Mouse (Mus musculus) neural tube, embryonic 10.5 days (tissue): ENCODE data around the gene Tmem237.
A peak's percentile ranks its signal among the peaks of the same experiment; 100 is the strongest.

ENCODE experiments used
- DNase-seq: peaks from one replicate; pipeline ENCODE4 v3.0.0-alpha.2; 2017; ENCODE audit warnings: low spot score; ENCODE audit errors: extremely low spot score

The Tmem237 gene

DNA sequence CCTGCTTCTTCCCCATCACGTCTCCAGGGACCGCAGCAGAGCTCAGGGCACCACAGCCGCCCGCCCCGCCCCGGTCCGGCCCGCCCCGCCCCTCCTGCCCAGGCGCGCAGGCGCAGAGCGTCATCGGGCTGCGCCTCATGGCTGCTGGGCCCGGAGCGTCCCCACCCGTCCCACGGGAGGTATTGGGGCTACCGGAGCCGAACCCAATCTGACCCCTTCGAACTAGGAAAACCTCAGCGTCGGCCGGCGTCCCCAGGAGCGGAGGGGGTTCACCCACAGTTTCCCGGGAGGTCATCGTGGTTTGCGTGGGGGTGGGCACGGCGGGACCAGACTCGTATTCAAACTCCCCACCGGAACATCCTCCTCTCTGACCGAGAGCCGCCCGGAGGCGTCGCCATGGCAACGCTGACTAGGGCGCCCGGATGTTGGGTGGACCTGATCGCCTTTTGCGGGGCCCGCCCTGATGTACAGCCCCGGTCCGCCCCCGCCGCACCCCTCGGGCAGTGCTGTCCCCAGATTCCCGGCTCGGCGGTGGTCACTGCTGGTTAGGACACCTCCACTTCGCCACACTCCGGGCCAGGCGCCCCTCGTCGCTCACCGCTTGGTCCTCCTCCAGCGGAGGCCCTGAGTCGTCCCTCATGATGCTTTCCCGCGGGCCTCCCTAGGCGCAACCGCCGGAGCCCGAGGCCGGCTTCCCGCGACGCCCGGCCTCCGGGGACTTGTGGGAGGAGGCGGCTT lies at the start of gene Tmem237:
Gene Tmem237, minus strand, starts transcription at position 689 of the 738 bp plus-strand sequence.
- peak; percentile 98 for DNase-seq

DNA sequence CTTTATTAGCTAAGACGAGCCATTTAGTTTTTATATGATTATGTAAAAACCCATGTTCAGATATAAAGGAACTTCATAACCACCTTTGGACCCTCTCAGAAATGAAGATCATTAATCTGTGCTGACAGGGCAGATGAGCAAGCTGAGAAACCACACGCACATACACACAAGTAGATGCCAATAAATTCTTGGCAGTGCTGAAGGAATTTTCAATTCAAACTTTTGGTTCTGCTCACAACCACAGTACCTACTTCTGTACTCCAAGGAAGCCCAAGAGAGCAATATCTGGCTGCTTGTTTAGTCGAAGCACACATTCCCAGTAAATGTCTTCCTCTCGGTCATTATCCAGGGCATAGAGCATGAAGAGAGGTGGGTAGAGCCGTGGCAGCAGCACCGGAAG lies 49.4 kb upstream of the Tmem237 start:
- DNase-seq, result no peak

DNA sequence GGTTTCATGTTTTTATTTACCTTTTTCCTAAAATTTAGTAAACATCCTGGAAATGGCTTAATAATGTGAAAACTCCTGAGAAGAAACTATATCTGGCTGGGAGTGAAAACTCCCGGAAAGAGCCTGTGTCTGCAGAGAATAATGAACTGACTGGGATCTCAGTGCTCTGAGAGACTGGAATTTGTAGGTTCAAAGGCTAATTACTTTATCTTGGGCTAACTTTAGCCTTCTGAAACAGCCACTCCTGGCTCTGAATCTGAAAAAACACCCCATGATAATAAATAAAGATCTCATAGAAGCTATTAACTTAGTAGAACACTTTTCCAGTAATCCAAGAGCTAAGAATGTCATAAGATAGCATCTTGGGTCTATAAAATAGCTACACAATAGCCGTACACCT lies 48.3 kb upstream of the Tmem237 start:
- DNase-seq, result no peak

DNA sequence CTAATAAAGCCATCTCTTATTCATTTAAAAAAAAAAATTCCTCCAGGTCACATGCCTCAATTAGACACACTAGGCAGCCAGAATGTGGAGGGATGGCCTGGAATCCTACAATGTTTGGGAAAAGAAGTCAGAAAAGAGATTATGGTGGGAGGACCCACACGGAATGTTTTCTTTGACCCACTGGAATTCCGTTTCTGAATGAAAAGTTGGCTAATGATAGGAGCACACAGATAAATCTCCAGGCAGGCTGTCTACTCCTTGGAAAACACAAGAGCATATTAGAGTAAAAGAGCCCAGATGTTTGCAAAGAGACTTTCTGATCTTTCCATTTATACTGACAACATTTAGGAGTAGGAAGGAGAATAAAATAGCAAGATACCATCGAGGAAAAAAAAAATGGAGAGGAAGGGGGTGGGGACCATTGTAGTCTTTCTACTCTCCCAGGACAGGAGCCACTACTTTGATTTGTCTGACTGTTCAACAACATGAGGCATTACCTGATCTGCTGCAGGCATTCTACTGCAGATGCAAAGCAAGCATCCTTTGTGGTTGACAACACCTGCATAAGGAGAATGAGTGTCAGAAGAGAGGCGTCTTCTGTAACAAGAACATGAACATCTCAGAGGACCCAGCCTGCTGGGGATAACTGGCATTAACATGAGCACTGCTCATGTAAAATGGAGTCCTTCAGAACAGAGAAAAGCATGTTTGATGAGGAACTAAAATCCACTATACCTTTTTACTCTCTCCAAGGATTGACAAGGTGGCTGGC lies 47.6 kb upstream of the Tmem237 start:
- DNase-seq, result no peak

DNA sequence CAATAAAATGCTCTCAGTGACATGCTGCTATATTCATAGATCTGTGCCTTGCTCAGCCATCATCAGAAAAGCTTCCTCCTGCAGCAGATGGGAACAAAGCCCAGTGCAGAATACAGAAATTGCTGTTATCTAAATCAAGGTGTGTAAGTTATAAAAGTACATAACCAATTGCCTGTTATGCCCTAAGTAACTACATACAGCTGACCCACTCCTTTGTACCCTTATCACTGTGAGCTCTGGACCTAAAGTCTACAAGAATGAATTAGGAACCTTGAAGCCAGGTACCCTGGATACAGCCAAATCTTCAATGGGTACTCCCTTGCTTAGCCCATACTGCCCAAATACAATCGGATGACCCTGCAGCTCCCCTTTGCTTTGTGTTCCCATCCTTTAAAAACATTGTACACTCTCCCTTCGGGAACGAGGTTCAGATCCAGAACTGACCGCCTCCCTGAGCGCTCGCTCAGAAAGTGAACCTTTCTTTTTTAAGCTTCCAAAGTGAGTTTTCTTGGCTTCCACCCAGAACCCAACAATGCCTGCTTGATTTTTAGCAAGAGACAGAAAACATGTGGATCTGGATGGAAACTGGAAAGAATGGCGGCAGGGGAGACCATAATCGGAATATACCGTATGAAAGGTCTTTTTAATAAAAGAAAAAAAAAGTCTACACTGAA lies 46.2 kb upstream of the Tmem237 start:
- DNase-seq, result no peak

DNA sequence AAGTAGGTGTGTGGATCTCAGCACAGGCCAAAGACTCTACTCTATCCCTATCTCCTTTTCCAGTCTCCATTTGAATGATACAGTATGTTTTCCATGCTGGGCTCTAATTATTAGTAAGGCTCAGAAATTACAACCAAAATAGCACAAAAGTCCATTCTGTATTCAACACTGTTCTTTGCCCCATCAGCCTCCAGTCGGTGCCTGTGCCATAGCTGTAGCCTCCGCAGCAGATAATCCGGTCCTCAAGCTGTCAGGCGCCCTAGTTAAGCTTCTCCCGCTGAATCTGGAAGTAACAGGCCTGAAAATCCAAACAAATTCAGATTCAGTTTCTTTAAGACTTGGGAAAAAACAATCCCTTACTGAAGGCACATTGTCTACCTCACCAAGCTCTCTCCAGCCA lies 43.7 kb upstream of the Tmem237 start:
- no peak for DNase-seq

DNA sequence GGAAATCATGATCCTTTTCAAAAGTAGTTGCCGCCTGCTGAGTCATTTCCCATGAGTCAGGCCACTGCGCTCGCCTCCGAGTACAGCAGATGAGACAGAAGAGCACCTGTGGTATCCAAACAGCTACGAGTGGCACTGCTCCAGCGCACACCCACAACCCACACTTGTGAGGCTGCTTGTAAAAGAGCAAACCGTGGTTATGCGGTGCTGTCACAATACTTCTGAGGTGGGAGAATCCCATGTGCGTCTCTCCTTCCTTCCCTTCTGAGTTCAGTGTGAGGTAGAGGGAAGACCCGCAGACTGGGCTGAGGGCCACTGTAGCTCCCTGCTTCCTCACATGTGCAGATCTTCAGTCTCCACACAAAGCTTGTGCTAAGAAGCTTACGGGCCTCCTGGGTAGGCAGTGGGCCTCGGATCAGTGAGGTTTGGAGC lies 42.8 kb upstream of the Tmem237 start, which contains the start of gene Mpp4:
Gene Mpp4, minus strand, starts transcription at position 360 of the 432 bp plus-strand sequence.
- DNase-seq, result no peak

DNA sequence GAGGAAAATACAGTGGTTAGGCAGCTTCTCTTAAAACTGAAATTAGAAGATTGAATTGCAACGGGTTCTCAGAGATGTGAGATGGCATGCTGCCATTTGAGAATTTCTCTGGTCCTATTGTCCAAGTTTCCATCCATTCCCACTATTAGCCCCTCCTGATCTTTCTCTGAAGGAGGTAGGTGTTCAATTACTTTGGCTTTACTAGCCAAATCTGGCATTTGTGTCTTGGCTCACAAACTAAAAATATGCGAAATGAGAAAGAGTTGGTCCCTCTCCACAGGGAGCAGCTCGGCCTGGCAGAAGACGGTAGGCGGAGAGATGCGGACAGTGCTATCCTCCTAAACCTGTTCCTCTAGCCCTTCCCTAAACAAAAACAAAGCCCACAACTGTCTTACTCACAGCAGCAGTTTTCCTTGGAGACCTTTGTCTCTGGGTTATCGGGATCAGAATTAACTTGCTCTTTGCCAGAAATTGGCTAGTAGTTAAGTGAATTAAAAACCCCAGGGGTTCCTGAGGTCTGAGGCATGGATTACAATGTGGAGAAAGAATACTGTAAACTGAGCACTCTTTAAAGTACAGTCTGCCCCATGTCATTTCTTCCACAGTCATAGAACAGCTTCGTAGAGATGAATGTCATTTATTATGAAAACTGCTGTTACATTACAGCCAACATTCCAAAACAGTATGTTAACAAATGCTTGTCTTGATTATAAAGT lies 42.3 kb upstream of the Tmem237 start:
- DNase-seq, result no peak

DNA sequence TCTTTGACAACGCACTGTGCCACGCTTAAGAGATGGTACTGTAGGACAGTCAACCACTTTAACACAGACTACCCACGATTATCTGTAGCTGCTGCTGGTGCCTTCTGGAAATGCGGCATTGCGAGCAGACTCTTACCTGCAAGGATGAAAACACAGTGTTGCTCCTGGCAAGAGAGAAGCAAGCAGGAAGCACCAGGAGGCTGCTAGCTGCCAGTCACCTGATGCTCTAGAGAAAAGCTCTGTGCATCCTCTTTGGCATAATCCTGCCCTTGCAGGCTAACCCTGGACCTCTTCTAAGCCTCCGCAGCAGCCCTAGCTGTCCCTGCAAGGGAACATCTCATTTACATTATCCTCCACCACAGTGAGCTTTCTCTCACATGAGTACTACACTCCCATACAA lies 41.2 kb upstream of the Tmem237 start:
- no peak for DNase-seq

DNA sequence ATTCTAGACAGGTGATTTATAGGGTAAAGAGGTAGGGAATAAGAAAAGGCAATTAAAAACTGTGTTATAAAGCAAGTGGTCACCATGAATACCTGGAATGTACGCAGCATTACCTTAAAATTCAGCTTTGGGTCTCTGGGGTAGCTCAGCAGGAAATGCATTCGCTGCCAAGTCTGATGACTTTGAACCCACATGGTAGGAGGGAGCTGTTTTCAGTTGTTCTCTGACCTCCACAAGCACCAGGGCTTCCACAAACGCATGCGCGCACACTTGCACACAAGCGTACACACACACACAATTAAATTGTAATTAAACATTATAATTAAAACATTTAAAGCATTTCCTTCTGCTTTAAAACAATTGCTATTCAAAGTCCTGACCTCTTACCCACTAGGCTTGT lies 40.7 kb upstream of the Tmem237 start:
- no peak for DNase-seq

DNA sequence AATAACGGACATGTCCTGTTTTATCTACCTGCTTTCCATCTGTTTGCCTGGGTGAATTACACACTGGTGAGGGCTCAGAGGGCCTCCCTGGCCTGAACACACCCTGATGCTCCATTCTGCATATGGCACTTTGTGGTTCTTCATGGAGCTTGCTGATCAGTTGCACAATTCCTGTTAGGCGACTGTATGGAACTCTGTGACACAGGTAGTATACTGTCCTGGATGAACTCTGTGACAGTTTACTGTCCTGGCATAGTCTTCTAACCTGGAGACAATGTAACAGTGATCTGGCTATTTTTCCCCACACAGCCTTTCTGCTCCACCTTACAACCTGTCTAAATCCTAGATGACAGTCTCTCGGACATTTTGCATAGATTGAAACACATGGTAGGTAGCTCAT lies 38.9 kb upstream of the Tmem237 start:
- DNase-seq, result no peak

DNA sequence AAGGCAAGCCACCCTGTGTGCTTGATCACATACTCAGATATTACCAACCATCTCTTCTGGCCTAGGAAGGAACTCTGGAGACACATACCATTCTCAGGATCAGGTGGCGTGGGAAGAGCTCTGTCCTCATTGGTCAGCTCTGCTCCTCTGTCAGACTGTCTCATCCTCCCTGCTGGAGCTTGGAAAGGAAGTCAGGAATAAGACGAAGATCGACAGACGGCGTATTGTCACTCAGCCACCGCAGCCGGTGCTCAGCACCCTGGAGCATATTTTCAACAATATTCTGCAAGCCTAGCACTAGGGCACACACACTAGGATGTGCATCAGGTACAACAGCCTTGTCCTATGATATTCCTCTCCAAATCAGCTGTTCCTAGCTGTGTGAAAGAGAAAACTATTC lies 38.3 kb upstream of the Tmem237 start:
- no peak for DNase-seq

DNA sequence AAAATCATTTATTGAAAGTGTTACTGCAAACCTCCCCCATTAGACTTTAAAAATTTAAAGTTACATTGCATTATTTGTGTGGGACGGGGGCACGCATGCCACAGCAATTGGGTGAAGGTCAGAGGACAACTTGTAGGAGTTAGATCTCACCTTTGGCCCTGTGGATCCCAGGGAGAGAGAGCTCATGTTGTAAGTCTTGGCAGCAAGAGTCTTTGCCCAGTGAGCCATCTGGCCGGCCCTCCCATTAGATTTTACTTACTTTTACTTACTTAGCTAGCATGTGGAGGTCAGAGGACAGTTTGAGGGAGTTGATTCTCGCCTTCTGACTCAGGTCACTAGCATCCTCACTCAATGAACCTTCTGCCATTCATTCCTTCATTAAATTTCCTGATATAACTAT lies 37.6 kb upstream of the Tmem237 start:
- no peak for DNase-seq

DNA sequence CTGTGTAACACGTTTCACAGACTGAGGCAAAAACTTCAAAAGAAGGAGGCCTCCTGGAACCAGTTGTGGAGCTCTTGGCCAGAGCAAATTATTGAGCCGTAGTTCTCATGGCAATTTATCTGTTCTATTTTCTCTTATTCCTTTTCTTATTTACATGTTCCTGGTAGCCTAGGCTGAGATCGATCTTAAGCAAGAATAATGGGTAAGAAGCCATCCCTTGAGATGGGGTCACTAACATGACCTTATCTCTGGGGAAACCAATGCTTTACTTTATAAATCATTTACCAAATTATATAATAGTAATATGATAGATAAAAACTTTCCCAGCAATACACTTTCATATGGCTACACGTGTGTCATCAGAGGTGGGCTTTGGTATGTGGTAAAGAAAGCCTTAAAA lies 32.1 kb upstream of the Tmem237 start:
- no peak for DNase-seq

DNA sequence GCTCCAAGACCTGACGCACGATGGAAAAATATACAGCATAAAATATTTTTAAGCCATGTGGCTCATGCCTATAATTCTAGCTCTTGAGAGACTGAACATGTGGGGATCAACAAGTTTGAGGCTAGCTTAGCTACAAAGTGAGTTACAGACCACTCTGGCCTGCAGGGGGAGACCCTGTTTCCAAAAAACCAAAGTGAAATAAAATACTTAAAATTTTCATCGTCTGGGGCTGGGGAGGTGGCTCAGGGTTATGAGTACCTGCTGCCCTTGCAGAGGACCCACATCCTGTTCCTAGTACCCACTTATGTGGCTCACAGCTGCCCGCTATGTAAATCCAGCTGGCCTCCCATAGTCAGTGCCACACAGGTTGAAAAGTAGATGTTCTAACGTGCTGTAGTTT lies 30.3 kb upstream of the Tmem237 start:
- DNase-seq, result no peak

DNA sequence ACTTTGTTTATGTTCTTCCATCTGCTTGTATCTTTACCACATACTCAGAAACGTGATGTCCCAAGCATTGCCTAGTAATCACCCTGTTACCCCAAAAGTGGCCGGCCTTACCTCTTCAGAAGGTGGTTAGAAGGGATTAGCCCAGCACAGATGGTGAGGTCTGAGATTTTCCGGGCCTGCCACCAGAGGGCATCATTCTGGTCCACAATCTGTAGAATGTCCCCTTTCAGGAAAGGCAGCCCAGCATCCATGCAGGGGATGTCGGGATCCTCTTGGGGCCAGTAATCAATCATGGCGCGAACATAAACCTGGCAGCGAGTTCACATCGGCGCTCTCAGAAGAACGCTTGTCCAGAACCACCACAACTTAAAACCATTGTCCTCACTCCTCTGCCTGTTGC lies 24.3 kb upstream of the Tmem237 start:
- no peak for DNase-seq

DNA sequence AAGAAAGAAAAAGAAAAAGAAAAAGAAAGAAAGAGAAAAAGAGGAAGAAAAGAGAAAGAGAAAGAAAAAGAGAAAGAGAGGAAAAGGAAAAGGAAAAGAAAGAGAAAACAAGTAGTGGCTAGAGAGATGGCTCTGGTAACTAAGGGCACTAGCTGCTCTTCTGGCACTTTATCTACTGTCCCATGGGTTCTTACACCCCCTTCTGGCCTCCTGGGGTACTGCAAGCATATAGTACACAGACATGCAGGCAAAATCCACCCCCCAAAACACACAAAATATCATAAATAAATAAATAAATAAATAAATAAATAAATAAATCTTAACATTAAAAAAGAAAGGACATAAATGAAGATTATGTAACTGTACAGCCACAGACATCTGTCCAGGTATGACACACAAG lies 22.6 kb upstream of the Tmem237 start:
- DNase-seq, result peak; percentile 57

DNA sequence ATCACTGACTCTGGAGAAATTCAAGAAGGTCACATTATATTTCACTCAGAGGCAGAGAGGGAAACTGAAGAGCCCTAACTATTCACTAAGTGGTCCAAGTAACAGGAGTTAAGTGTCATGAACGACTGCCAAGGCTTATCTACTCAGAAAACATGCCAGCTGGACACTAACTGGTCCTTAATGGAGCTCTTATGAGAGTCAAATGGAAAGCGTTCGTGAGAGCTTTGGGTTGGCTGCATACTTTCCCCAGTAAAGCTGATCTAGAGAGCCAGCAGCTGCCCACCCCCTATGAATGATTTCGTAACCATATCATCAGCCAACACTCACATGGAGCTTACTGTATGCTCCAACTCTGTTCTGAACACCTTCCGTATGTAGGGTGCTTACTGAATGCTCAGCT lies 14.2 kb upstream of the Tmem237 start:
- DNase-seq, result no peak

DNA sequence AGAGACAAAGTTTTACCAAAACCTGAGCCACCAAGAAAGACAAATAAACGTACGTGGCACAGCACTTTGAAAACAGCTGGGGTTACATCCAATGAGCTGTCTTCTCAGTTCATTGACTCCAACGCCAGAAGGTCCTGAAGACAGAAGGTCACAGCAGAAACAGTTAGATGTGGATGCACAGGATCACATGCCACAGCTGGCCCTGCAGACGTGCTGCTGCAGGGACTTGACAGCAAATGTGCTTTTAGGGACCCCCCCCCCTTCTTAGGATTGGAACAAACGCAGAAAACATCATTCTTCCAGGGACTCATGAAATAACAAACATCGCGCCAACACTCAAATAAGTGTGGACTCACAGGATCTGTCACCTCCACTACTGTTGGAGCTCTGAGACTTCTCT lies 8.7 kb upstream of the Tmem237 start:
- no peak for DNase-seq

DNA sequence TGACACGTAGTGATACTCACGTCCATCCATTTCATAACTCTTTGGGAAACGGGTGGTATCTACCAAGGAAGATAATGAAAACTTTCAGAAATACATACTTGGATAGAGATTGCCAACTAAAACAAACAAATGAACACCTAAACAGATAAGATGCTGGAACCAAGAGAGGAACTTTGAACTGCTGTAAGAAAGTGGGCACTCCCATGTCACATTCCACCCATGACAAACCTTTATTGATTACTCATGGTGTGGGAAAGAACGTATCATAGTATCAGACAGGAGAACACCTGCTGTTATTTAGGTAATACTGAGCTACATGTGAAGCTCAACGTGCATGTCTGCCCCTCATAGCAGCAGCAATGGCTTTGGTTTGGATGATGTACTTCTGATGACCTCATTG lies 5.3 kb upstream of the Tmem237 start:
- no peak for DNase-seq

DNA sequence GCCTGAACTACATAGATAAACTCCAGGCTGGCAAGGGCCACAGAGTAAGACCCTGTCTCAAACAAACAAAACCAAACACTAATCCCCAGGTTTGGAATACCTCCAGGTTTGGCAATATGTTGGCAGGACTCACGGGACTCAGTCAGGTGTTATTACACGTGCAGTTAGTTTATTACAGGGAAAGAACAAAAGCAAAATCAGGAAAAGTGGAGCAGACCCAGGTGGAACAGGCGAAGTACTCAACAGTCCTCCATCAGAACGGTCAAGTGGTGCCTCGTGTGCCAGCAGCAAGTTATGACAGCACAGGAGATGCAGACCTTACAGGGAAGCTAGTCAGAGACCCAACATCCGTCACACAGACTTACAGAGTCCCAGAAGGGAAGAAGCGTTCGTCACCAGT lies 9.7 kb downstream of the Tmem237 start:
- DNase-seq, result no peak

DNA sequence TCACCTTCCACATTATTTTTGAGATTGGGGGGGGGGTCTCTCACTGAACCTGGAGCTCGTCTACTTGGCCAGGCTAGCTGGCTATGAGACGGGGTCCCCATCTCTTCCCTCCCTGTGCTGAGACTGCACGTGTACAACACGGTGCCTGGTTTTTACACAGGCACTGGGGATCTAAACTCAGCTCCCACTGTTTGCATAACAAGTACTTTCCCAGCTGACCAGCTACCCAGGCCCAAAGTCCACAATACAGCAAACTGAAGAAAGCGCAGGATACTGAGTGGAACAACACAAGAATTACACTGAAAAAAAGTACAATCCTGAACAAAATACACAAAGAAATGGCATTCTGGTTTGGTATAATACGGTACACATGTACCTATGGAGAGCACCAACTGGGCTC lies 18.1 kb downstream of the Tmem237 start:
- no peak for DNase-seq
